Mouse (Mus musculus) embryo, embryonic 9.5 days (tissue): ENCODE measurements around the gene Hdac11.
"Not testable (repeated sequence)": the region's sequence is repeated elsewhere in the genome, so short reads cannot be mapped to it uniquely, and the experiment has no call there.

Experiments used
- DNase-seq: peaks from one replicate; pipeline ENCODE4 v3.0.0-alpha.2; 2017; ENCODE audit errors: extremely low spot score

Hdac11 gene

DNA sequence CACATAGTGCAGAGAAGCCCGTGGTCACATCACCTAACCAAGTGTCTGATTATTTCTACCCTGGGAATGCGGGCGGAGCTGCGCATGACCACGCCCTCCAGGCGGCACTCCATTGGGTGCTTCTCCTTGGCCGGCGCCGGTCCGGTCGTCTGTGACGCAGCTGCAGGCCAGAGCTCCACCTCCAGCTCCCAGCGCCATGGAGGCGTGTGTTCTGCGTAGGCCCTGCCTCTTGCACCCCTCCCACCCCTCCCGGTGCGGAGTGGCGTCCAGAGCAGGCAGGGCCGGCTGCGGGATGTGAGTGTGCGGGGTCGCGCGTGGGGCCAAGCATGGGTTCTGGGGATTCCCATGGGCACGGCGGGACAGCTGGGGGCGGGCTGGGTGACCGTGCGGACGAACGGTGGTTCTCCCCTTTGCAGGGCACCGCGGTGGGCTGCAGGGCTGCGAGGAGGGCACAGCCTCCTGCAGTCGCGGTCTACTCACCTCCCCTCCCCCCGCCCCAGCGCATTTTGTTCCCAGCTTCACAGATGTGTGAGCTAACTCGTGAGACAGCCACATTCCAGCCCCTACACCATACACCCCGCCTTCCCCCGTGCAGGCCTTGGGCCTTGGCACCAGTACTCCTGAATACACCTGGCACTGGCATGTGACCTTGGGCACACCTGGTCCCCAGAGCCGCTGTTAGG lies at the start of gene Hdac11:
Gene Hdac11, plus strand, starts transcription at position 112 of the 683 bp plus-strand sequence.
- DNase-seq = peak; percentile 91

DNA sequence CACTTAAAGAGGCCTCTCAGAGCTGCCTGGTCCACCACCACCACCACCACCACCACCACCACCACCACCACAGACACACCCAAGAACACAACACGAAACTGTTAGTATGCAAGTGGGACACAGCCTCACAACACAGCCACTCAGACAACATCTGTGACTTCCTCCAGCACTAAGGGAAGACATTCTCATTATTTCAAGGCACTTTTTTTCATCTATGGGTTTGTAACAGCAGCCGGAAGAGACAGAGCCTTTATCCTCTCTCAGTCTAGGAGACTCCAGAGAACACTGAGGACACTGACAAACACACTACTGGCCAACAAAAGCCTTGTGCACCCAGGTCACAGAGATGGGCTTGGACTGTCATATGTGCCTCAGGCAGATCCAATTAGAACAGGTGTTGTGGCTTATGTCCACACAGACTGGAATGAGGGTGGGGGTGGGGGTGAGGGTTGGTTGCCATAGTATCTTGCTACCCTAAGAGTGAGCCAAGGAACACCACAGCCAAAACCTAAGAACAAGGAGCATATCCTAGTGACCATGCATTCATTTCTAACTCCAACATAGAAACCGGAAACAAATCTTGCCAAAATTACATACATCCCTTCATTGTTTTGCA lies 48.1 kb upstream of the Hdac11 start:
- DNase-seq = no peak

DNA sequence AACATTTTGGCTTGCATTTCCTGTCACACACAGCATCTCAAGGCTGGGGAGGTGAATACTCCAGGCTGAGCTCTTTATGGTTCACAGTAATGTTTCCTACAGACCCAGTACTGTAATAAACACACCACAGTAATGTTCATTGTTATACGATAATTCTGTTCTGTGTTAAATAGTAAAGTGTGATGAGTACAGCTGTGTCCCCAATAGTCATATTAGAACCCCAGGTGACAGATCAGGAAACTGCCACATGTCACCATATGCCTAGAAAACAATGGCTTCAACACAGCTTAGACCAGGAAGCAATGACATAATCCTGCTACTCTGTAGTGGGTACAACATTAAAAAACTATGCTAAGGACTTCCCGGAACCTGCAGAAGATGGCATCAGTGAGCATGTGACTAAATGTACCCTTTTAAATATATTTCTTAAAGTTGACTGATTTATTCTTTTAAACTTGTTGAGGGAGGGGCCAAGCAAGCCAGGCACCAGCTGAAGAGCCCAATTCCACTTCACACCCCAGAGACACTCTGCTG lies 47.5 kb upstream of the Hdac11 start:
- no peak for DNase-seq

DNA sequence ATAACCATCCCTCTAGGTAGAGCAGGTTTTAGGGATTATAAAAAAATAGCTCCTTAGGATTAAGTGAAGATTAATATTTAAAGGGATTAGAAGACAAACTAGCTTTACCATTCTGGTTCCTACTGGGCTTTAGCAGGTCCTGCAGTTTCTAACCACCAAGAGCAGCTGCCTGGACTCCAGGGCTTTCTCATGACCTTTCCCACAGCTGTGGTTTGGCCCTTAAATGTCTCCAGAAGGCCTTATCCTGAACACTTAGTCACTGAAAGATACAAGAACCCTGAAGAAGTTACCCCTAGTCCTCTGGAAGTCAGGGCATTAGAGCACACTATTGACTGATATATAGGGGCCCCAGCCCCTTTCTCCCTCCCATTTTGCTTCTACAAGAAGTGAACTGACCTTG lies 47.0 kb upstream of the Hdac11 start:
- DNase-seq = no peak

DNA sequence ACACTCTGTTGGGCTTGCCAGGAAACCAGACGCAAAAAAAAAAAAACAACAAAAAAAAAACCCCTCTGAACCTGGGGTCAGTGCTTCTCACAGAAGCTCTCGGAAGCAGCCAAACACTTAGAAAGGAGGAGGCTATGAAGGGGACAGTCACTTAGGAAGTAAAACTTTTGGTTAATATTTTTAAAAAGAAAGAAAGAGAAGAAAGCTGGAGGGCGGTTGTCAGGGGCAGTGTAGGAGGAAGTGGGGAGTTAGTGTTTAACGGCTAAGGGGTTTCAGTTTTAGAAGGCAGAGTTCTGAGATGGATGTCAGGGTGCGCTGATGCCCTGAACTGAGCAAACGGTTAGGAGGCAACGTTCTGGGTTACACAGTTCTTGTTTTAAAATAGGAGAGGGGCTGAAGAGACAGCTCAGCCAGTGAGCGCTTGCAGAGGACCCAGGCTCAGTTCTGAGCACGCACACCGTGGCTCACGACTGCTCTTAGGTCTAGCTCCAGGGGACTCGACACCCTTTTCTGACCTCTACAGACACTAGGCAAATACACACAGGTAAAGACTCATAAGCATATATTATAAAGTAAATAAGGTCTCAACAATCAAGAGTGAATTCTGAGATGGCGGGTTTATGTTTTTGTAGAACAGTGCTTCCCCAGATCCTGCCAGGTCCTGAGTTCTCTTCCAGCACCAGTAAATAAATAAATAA lies 46.0 kb upstream of the Hdac11 start:
- no peak for DNase-seq

DNA sequence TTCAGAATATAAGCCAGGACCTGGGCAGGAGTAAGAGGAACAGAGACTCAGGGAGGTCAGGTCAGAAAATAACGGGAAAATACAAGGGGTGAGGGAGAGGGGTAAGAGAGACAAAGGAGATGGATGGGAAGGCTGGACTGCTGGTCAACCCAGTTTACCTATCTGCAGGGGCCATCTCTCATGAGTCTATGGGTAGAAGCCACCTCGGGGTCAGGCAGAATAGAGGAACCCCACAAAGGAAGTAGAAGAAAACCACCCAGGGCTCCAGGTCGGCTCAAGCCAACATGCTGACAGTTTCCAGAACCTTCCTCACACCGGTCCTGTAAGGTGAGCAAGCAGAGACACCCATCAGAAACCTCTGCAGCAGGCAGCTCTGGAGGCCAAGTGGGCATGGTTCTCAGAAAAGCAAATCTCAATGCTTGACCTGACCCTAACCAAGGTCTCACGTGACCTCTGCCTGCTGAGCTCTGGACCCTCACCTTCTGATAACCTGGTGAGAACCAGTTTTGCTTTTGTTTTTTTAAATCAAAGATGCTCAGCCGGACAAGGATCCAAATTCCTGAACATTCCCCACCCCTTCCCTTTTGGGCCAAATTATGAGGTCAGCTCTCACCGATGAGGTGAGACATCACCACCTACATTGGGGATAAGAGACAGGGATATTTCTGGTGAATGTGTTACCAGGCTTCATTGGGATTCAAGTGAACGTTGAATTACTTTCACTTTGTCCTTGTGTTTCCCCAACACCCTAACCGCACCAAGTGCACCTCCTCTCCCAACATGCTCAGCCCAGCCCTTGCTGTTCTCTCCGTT lies 45.1 kb upstream of the Hdac11 start:
- DNase-seq = no peak

DNA sequence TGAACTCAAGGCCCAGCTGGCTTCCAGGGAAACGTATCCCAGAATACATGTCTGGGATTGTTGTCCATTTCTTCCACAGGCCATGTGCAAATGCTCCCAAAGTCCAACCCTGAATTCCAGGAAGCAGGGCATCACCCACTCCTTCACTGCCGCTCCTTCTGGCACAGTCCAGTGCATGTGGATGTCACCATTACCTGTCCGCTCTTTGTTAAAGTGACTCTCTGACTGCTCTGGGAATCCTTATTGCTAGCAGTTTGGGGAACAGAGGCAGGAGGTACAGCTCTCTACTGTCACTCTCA lies 44.6 kb upstream of the Hdac11 start:
- DNase-seq = no peak

DNA sequence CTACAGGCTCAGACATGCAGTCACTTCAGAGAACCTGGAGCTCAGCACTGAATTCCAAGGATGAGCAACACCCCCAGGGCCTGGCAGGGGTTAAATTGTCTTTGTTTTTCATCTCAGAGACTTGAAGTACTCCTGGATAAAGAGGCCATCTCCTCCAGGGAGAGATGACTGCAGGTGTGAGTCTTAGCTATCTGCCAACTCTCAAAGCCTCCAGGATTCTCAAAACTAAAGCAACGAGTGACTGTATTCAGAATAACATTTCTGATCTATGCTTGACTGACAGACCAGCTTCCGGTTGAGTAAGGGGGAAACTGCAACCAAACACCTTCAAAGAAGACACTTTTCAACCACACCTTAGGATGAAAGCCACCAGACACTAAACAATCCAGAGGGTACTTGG lies 41.7 kb upstream of the Hdac11 start:
- DNase-seq = no peak

DNA sequence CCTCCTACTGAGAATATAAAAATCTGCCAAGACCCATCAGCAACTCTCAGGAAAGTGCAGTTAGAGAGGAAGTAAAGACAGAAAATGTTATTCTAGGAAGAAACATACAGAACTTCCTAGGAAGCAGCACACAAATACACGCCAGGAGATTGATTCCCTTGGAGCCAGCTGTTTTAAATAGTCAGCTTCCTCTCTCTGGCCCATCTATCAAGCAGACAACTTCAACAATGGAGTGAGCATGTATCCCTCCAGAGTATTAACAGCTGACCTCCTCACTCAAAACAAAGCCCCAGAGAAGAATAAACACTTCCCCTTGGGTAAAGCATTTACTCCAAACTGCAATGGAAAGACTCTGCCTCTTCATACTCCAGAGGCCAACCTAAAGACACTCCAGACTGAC lies 41.3 kb upstream of the Hdac11 start:
- peak; percentile 5 for DNase-seq

DNA sequence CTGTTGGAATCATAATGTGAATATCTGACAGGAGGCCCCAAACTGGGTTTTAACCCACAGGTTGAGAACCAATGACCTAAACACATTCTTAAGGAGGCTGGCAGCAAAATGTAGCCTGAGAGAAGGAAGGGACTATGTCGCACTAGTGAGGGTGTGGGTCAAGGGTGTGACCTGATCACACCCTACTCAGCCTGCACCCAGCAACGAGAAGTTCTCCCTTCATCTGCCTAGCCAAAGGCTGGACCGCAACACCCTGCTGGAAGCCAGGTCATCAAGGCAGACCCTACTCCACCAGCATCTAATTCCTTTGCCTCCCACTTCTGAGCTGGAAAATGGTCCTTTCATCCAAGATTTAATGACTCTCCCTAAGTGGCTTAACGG lies 40.6 kb upstream of the Hdac11 start:
- no peak for DNase-seq

DNA sequence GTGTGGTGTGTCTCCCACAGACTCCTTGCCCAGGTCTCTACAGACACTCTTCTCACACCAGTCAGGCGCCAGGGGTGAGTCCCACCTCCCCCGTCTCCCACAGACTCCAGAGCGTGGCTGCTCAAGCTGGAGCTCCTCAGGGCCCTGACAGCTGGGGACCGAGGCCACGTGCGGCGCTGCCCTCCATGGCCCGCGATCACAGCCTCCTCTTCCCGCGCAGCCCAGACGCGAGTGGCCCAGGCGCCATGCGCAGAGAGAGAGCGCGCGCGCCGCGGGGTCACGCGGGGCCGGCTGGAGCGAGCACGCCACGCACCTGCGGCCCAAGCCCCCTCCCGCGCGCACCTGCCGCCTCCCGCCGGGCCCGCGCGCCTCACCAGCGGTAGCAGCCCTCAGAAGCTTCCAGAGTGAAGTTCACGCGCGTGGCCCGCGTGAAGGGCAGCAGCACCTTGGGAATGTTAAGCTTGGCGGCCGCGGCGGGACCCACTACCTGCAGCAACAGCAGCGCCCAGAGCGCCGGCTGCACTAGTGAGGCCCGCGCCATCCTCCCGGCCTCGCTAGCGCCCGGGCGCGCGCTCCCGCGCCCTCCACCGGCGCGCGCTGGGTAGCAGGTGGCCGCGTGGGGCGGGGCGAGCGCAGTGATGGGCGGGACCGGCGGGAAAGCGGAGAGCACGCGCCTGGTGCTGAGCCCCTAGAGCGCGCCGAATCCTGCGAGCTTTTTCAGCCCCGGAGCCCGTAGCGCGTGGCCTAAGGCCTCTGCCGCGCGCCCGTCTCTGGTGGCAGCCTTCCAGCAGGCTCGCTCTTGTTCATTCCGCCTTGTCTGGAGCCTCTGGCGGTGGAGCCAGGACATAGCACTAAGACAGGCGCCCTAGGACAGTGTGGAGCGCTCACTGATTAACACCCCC lies 40.0 kb upstream of the Hdac11 start, which contains the start of gene Nup210:
Gene Nup210, minus strand, starts transcription at position 586 of the 902 bp plus-strand sequence.
- DNase-seq = peak; percentile 90

DNA sequence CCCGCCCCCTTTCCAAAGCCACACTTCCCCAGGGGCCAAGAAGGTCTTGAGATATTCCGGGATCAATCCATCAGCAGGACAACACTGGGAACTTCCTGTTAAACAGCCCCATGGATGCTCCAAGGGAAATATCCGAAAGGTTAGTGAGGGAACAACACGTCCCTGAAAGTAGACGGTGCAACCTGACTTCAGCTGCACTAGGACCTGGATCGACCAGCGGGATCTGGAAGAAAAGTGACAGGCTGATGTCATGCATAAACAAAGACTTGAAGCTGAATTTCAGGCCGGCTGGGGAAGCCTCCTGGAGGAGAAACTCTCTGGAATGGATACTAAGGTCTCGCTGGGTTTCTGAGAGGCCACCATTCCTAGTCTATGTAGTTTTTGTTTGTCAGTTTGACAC lies 39.3 kb upstream of the Hdac11 start:
- DNase-seq = no peak

DNA sequence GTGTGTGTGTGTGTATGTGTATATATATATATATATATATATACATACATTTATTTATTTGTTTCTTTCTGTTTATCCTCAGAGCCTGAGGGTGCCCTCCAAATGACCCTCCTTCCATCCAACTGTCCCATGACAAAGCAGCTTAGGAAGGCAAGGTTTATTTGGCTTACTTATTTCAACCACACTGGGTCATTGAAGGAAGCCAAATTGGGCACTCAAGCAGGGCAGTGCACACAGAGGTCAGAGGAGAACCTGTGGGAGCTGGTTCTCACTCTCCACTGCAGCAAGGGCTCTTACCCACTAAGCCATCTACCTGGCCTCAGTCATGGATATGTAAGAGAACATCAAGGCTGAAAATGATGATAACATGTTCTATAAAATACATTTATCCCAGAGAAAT lies 37.9 kb upstream of the Hdac11 start:
- DNase-seq = no peak

DNA sequence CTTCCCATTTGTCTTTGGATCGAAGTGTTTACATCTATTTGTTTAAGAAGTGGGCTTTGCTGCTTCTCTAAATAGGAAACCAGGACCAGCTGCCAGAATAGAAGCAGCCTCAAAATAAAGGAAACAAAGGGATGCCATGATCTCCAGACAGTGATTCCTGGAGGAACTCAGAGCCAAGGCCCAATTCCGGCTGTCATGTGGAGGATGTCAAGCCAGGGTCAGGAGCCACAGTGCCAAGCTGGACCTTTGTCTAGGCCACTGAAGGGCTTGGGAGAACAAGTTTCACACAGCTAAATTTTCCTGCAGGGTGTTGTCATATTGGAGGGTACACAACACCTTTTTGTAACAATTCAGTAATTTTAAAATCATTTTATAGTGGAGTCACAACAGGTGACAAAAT lies 36.3 kb upstream of the Hdac11 start:
- no peak for DNase-seq

DNA sequence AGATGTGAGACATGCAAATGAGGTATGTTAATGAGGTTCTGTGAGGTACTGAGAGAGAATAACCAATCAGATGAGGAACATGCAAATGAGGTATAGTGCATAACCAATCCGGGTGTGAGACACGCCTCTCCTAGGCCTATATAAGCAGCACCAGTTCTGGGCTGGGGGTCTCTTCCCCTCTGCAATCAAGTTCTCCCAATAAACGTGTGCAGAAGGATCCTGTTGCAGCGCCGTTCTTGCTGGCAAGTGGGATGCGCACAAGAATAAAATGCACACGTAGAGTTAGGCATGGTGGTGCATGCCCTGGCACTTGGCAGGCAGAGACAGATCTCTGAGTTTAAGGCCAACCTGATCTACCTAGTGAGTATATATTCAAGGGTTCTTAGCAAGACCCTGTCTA lies 35.4 kb upstream of the Hdac11 start:
- not testable (repeated sequence) for DNase-seq

DNA sequence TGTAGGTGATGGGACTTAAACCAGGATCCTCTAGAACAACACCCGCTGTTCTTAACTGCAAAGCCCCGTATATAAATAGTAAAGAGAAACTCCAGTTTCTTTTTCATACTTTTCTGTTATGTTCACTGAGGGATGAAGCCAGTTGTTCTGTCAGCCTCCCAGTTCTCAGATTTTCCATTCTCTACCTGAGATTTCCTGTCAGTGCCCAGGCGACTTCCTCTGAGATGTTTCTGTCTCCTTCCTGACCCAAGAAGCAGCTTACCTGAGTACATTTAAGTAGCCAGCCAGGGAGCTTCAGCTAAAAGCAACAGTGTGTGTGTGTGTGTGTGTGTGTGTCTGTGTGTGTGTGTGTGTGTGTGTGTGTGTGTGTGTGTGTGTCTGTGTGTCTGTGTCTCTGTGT lies 33.0 kb upstream of the Hdac11 start:
- DNase-seq = no peak

DNA sequence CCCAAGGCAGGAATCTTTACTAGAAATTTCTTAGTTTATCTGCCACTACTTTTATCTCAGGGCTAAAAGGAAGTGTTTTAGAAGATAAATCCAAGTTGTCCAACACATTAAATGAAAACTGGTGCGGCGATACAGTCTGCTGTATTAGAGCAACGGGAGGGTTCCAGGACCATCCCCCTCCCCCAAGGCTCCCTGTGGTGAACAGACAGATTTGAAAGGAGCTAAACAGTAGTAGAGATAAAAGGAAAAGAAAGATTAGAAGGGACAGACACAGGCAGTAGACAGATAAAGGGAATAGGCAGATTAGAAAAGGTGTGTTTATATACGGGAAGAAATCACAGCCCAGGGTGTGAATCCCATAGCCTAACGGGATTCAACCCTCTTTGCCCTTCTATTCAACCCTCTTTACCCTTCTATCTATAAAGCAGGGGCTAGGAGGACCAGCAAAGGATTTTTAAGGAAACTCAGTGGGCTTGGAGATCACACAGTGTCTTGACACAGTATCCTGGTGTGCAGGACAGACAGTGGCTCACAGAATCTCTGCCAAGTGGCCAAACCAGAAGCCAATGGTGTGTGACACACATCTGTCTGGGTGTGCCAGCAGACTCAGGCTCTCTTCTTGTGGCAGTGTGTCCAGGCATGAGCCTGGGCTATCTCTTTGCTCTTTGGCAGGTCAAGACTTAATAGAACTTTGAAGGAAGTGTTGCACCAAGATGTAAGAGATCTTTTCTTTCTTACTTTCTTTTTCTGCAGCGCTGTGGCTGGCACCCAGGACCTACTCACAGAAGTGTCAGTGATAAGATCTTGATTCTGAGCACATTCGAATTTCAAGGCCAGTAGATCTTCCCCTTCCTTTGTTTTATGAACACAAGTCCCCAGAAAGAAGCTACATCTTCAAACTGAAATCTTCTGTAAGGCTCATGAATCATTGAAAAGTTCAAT lies 31.9 kb upstream of the Hdac11 start:
- DNase-seq = no peak

DNA sequence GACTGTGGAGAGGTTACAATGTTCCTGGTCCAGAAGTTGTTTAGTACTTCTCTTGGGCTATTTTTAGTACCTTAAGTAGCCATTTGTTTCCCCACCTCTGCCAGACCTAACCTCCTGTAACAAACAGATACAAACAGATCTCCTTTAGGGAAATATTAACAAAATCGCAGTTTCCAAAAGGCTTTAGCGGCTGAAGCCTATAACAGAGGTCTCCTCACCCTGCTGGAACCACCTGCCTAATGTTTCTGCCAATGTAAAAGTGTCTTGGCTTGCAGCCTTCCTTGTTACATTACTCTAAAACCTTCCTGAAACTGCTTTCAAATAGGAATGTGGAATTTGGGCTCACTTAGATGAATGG lies 31.3 kb upstream of the Hdac11 start:
- no peak for DNase-seq

DNA sequence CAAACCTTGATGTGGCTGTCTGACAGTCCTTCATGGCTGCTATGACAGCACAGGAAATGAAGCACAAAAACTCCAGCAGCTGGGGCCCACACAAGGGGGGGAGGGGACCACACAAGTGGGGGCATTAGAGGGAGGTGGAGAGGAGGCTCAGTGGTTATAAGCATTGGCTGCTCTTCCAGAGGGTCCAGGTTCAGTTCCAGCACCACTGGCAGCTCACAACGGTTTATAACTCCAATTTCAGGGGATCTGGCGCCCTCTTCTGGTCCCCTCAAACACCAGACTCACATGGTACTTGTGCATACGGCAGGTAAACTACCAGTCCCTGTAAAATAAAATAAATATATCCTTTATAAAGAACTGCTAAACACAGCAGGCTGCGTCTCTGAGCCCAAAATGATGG lies 27.5 kb upstream of the Hdac11 start:
- DNase-seq = no peak

DNA sequence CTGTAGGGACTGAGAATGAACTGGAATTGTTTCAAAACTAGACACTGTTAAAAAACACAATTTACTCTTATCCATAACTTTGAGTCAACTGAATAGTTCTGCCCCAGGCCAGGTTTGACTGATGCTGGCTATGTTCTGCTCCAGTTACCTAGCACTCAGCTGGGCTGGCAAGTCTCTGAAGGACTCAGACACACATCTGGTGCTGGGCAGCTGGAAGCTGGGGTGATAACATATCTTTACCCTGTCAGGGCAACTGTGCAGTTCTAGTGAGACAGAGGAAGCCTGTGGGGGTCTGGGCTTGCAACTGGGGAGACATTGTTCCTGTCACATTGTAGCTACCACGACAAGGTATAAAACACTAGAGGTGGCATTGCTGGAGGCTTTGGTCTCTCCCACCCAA lies 25.6 kb upstream of the Hdac11 start:
- no peak for DNase-seq
